Mouse (Mus musculus) olfactory bulb, adult 2 months (tissue): ENCODE results near the gene Cox19. TPM values are rescaled to one million over a fixed set of nuclear protein-coding genes. Genes with fewer than 3 reads are reported as not detected.

ENCODE experiments used
- H3K27ac ChIP-seq: fragments of 200-500 bp; 2 replicates; pipeline ENCODE4 v1.5.1; 2012; ENCODE audit warnings: low read depth, low read length; ENCODE audit not compliant: insufficient read depth
- H3K4me1 ChIP-seq: fragments of 200-500 bp; 2 replicates; pipeline ENCODE4 v1.6.1; 2012; ENCODE audit warnings: low read length; ENCODE audit not compliant: control insufficient read depth, insufficient read depth
- H3K4me3 ChIP-seq: fragments of 200-500 bp; 2 replicates; pipeline ENCODE4 v1.5.1; 2012; ENCODE audit warnings: mild to moderate bottlenecking, low read depth, low read length, moderate library complexity; ENCODE audit not compliant: insufficient read depth
- CTCF ChIP-seq: fragments of 200-500 bp; IDR thresholded peaks from 2 replicates; pipeline ENCODE4 v1.5.1; 2012; ENCODE audit warnings: low read depth, mild to moderate bottlenecking, low read length, moderate library complexity; ENCODE audit not compliant: insufficient read depth
- POLR2A ChIP-seq: fragments of 200-500 bp; IDR thresholded peaks from 2 replicates; pipeline ENCODE4 v1.6.1; 2012; ENCODE audit warnings: mild to moderate bottlenecking, low read depth, low read length, moderate library complexity; ENCODE audit not compliant: insufficient read depth
- WGBS: fragments of 180-500 bp; shearing (Covaris S2); methylation state at CpG from one replicate; pipeline ENCODE4 v1.1.7; 2018; 5-methylcytosine and 5-hydroxymethylcytosine counted together
- polyA plus RNA-seq: library from polyadenylated mRNA; stranded (reverse); fragments of >200 nt; gene quantifications from 2 replicates; pipeline ENCODE4 v1.2.4, GENCODE M21; 2012; ENCODE audit warnings: low replicate concordance; ENCODE audit not compliant: missing spikeins, insufficient read depth, insufficient read length

Cox19 gene
- polyA plus RNA-seq, 1 experiment, result not detected

GRCm38 (mm10) chr5:139325395-139325966 lies 25.7 kb downstream of the Cox19 start, which contains the start of gene Adap1:
Gene Adap1, minus strand, starts transcription at chr5:139325622.
- 7% methylated on average over 61 of the region's 61 CpGs for WGBS
- H3K27ac ChIP-seq, result peak within 1 kb of the TSS; percentile 74
- H3K4me3 ChIP-seq, result peak within 1 kb of the TSS; percentile 88
- H3K4me1 ChIP-seq, result peaks cover 27% of the 10 kb centered on the region
- TF ChIP-seq POLR2A (no peak), CTCF (peak; percentile 61; the same call in 1 of the 2 replicates)

GRCm38 (mm10) chr5:139324691-139325394 lies 26.4 kb downstream of the Cox19 start:
- H3K4me1 ChIP-seq, result peaks cover 32% of the 10 kb centered on the region
- H3K4me3 ChIP-seq, result peak overlapping the region; percentile 88
- WGBS, result 2% methylated on average over 62 of the region's 62 CpGs
- H3K27ac ChIP-seq, result peak overlapping the region; percentile 74
- TF ChIP-seq CTCF (no peak), POLR2A (no peak)

- Histone ChIP-seq H3K4me1 (peaks cover 32% of the 10 kb centered on the region), H3K4me3 (peak overlapping the region; percentile 88), H3K27ac (peak overlapping the region; percentile 74)
- 16% methylated on average over 5 of the region's 5 CpGs for WGBS
- no peak for TF ChIP-seq POLR2A
Measured at GRCm38 (mm10) chr5:139324045-139324491, 27.1 kb downstream of the Cox19 start.

GRCm38 (mm10) chr5:139323260-139323924 lies 27.8 kb downstream of the Cox19 start:
- WGBS, result 74% methylated on average over 9 of the region's 9 CpGs
- peaks cover 35% of the 10 kb centered on the region for H3K4me1 ChIP-seq
- TF ChIP-seq POLR2A (no peak), CTCF (no peak)
- no peak overlapping the region; the same call in 1 of the 2 replicates for H3K27ac ChIP-seq
- H3K4me3 ChIP-seq, result peak overlapping the region; percentile 88

GRCm38 (mm10) chr5:139321331-139321730 lies 29.9 kb downstream of the Cox19 start:
- TF ChIP-seq POLR2A, result no peak
- no peak for TF ChIP-seq CTCF
- Histone ChIP-seq H3K4me1 (peaks cover 50% of the 10 kb centered on the region), H3K27ac (no peak overlapping the region), H3K4me3 (no peak overlapping the region)
- WGBS, result 56% methylated on average over 6 of the region's 6 CpGs

- H3K4me1 ChIP-seq, result peaks cover 46% of the 10 kb centered on the region
- no peak overlapping the region for H3K27ac ChIP-seq
- TF ChIP-seq POLR2A (no peak), CTCF (no peak)
- H3K4me3 ChIP-seq, result no peak overlapping the region
- 73% methylated on average over 7 of the region's 7 CpGs for WGBS
Measured at GRCm38 (mm10) chr5:139320424-139320823, 30.8 kb downstream of the Cox19 start.

GRCm38 (mm10) chr5:139317751-139318504 lies 33.3 kb downstream of the Cox19 start:
- WGBS, result 39% methylated on average over 21 of the region's 21 CpGs
- Histone ChIP-seq H3K27ac (peak overlapping the region; percentile 69), H3K4me1 (peaks cover 27% of the 10 kb centered on the region)

GRCm38 (mm10) chr5:139316982-139317675 lies 34.1 kb downstream of the Cox19 start:
- TF ChIP-seq POLR2A (no peak), CTCF (no peak)
- H3K4me3 ChIP-seq, result peak overlapping the region; percentile 31; the same call in 1 of the 2 replicates
- 77% methylated on average over 6 of the region's 6 CpGs for WGBS
- H3K4me1 ChIP-seq, result peaks cover 24% of the 10 kb centered on the region
- H3K27ac ChIP-seq, result peak overlapping the region; percentile 69

More at GRCm38 (mm10) chr5:139317751-139318504, 33.3 kb downstream of the Cox19 start:
- H3K4me3 ChIP-seq, result peak overlapping the region; percentile 31
- TF ChIP-seq POLR2A (0 out of 2 replicates have a peak, but pooled peaks have one; percentile 26), CTCF (no peak)
